ENCODE assay signal across 9 mouse cellular contexts in genomic region chrX:51374670-51375069, GRCm38 (mm10).
DNase-seq lines count a peak whose midpoint lies in the region; ATAC-seq lines count a peak whose summit lies in the region.
"Had no signal": no experiment of that assay in that cellular context is flagged by ENCODE, and none has a peak within 500 bp of the region (broad histone marks: within the 10 kb centered on the region; RNA-seq: fewer than 3 reads in every experiment).

No protein-coding gene starts in this region.

- H3K36me3 ChIP-seq in kidney, embryonic 15.5 days = no peaks in the 10 kb centered on the region
- H3K36me3 ChIP-seq in forebrain, embryonic 16.5 days (ENCODE audit: control insufficient read depth, insufficient read depth) = no peaks in the 10 kb centered on the region
- H3K36me3 ChIP-seq: neural tube, embryonic 13.5 days had no signal

- H3K4me2 ChIP-seq in kidney, embryonic 15.5 days = no peak overlapping the region
- no peak overlapping the region for H3K4me2 ChIP-seq in forebrain, embryonic 16.5 days (ENCODE audit: low read length)
- H3K4me2 ChIP-seq: neural tube, embryonic 13.5 days had no signal

- H3K4me1 ChIP-seq in kidney, embryonic 15.5 days = no peaks in the 10 kb centered on the region
- H3K4me1 ChIP-seq in forebrain, embryonic 16.5 days (replicated peaks; ENCODE audit: control insufficient read depth, insufficient read depth, low read length) = no peaks in the 10 kb centered on the region
- H3K4me1 ChIP-seq: neural tube, embryonic 13.5 days had no signal

- ATAC-seq in kidney, embryonic 15.5 days (replicated peaks; ENCODE audit: low FRiP score) = no peak
- peak; percentile 42; the same call in 1 of the 2 replicates for ATAC-seq in forebrain, embryonic 16.5 days

- peaks cover 21% of the 10 kb centered on the region for H3K27me3 ChIP-seq in kidney, embryonic 15.5 days
- H3K27me3 ChIP-seq in forebrain, embryonic 16.5 days (replicated peaks; ENCODE audit: control insufficient read depth, insufficient read depth, low read length) = no peaks in the 10 kb centered on the region
- H3K27me3 ChIP-seq: neural tube, embryonic 13.5 days had no signal

- peak; percentile 24 for DNase-seq in kidney, adult 11 months
- peak; percentile 15 for DNase-seq in c-Kit-positive CD71-positive TER-119-negative erythroid progenitor cells, embryonic 14.5 days (ENCODE audit: low read depth)
- DNase-seq in induced T-regulatory cell, adult 2 months (ENCODE audit: low read depth) = peak; percentile 64
- peak; percentile 72 for DNase-seq in left cerebral cortex, postnatal 4 days
- peak; percentile 13 for DNase-seq in retina, adult 2 months (ENCODE audit: low read depth, low spot score)
- peak; percentile 12 for DNase-seq in urinary bladder, postnatal 10 days (ENCODE audit: low spot score)

- H3K9ac ChIP-seq in kidney, embryonic 15.5 days = no peak overlapping the region
- no peak overlapping the region for H3K9ac ChIP-seq in forebrain, embryonic 16.5 days (replicated peaks; ENCODE audit: low read depth, low read length)
- H3K9ac ChIP-seq: neural tube, embryonic 13.5 days had no signal

- intact Hi-C loops in left cerebral cortex, postnatal 4 days (cut with DNase I) = loop anchor here (5.0 to 10.0 kb wide), 3 partner anchors 307 to 697 kb away; no protein-coding TSS in a partner anchor

- 15% methylated on average over 5 of the region's 5 CpGs for WGBS in kidney, embryonic 15.5 days
- WGBS in forebrain, embryonic 16.5 days = 9% methylated on average over 5 of the region's 5 CpGs

- no peaks in the 10 kb centered on the region for H3K9me3 ChIP-seq in kidney, embryonic 15.5 days (replicated peaks)
- H3K9me3 ChIP-seq in forebrain, embryonic 16.5 days (ENCODE audit: control insufficient read depth, low read length) = no peaks in the 10 kb centered on the region
- H3K9me3 ChIP-seq: neural tube, embryonic 13.5 days had no signal

- H3K27ac ChIP-seq in kidney, embryonic 15.5 days = no peak overlapping the region
- no peak overlapping the region for H3K27ac ChIP-seq in forebrain, embryonic 16.5 days (ENCODE audit: low read length)
- H3K27ac ChIP-seq: neural tube, embryonic 13.5 days had no signal

- no peak overlapping the region for H3K4me3 ChIP-seq in kidney, embryonic 15.5 days (replicated peaks)
- no peak overlapping the region for H3K4me3 ChIP-seq in forebrain, embryonic 16.5 days (replicated peaks; ENCODE audit: low read length)
- H3K4me3 ChIP-seq: neural tube, embryonic 13.5 days had no signal

Comparison
In these comparisons a context has a peak if more than half of its experiments do, and no peak if none do; other contexts are left out.
1. DNase-seq: peak in every context shown above with its lines; median percentile 72 in left cerebral cortex, postnatal 4 days; 64 in induced T-regulatory cell, adult 2 months; 24 in kidney, adult 11 months; 15 in c-Kit-positive CD71-positive TER-119-negative erythroid progenitor cells, embryonic 14.5 days; 13 in retina, adult 2 months; 12 in urinary bladder, postnatal 10 days.